Mouse (Mus musculus) embryonic facial prominence, embryonic 10.5 days (tissue): ENCODE results near the gene 3110082I17Rik. TPM values are rescaled to one million over a fixed set of nuclear protein-coding genes. Genes with fewer than 3 reads are reported as not detected.

Experiments
- DNase-seq: peaks from one replicate; pipeline ENCODE4 v3.0.0-alpha.2; 2017; ENCODE audit warnings: low spot score
- H3K27ac ChIP-seq: fragments of 300-500 bp; sonication (generic); replicated peaks from 2 replicates; pipeline ENCODE4 v1.5.1; 2016; ENCODE audit warnings: mild to moderate bottlenecking
- H3K27me3 ChIP-seq: fragments of 300-500 bp; sonication (generic); replicated peaks from 2 replicates; pipeline ENCODE4 v1.6.1; 2016; ENCODE audit warnings: low read depth, mild to moderate bottlenecking; ENCODE audit not compliant: poor library complexity, severe bottlenecking
- H3K36me3 ChIP-seq: fragments of 300-500 bp; sonication (generic); replicated peaks from 2 replicates; pipeline ENCODE4 v1.6.1; 2016; ENCODE audit warnings: mild to moderate bottlenecking, moderate library complexity
- H3K4me1 ChIP-seq: fragments of 300-500 bp; sonication (generic); 2 replicates; pipeline ENCODE4 v1.6.1; 2016
- H3K4me3 ChIP-seq: fragments of 300-500 bp; sonication (generic); 2 replicates; pipeline ENCODE4 v1.5.1; 2016; ENCODE audit warnings: mild to moderate bottlenecking, moderate library complexity
- H3K9me3 ChIP-seq: fragments of 300-500 bp; sonication (generic); 2 replicates; pipeline ENCODE4 v1.6.1; 2016; ENCODE audit warnings: mild to moderate bottlenecking
- WGBS: fragments of 180-500 bp; shearing (Covaris S2); methylation state at CpG from one replicate; pipeline ENCODE4 v1.1.7; 2016; 5-methylcytosine and 5-hydroxymethylcytosine counted together
- microRNA counts: library from miRNA; unstranded; fragments of <30 nt; microRNA quantifications from one replicate; lab custom pipeline; 2017
- microRNA-seq: library from miRNA; unstranded; fragments of <30 nt; microRNA quantifications from one replicate; pipeline ENCODE4, GENCODE M21; 2017
- polyA plus RNA-seq: library from polyadenylated mRNA; unstranded; fragments of >200 nt; fragmentation: Nextera tagmentation; extraction: Ambion mirVana; gene quantifications from 2 replicates; pipeline ENCODE4 v1.2.1, GENCODE M21; 2016

3110082I17Rik gene
- polyA plus RNA-seq, 1 experiment from 2014 or later, result 58.5 TPM

GRCm38 (mm10) chr5:139320424-139320823, 139.9 kb downstream of the 3110082I17Rik start:
- 79% methylated on average over 7 of the region's 7 CpGs for WGBS

GRCm38 (mm10) chr5:139317751-139318504, 142.4 kb downstream of the 3110082I17Rik start:
- no peak for DNase-seq
- WGBS, result 63% methylated on average over 21 of the region's 21 CpGs
- Histone ChIP-seq H3K4me1 (peaks cover 7% of the 10 kb centered on the region), H3K27me3 (peaks cover 24% of the 10 kb centered on the region), H3K27ac (no peak overlapping the region), H3K36me3 (no peaks in the 10 kb centered on the region), H3K4me3 (no peak overlapping the region), H3K9me3 (no peaks in the 10 kb centered on the region)

More at GRCm38 (mm10) chr5:139320424-139320823, 139.9 kb downstream of the 3110082I17Rik start:
- peaks cover 49% of the 10 kb centered on the region for H3K27me3 ChIP-seq
- H3K4me1 ChIP-seq, result peaks cover 24% of the 10 kb centered on the region
- H3K4me3 ChIP-seq, result no peak overlapping the region
- H3K27ac ChIP-seq, result no peak overlapping the region
- DNase-seq, result no peak
- no peaks in the 10 kb centered on the region for H3K36me3 ChIP-seq
- H3K9me3 ChIP-seq, result no peaks in the 10 kb centered on the region

- Histone ChIP-seq H3K27me3 (peaks cover 16% of the 10 kb centered on the region), H3K4me1 (0 out of 2 replicates have a peak, but pooled peaks cover 2% of the 10 kb centered on the region), H3K4me3 (no peak overlapping the region), H3K27ac (no peak overlapping the region), H3K36me3 (no peaks in the 10 kb centered on the region), H3K9me3 (no peaks in the 10 kb centered on the region)
- WGBS, result 77% methylated on average over 6 of the region's 6 CpGs
- no peak for DNase-seq
Measured at GRCm38 (mm10) chr5:139316982-139317675, 143.2 kb downstream of the 3110082I17Rik start.

- H3K4me3 ChIP-seq, result no peak overlapping the region
- WGBS, result 85% methylated on average over 12 of the region's 12 CpGs
- no peaks in the 10 kb centered on the region for H3K36me3 ChIP-seq
- H3K9me3 ChIP-seq, result 0 out of 2 replicates have a peak, but pooled peaks cover 2% of the 10 kb centered on the region
- 0 out of 2 replicates have a peak, but pooled peaks cover 2% of the 10 kb centered on the region for H3K4me1 ChIP-seq
- DNase-seq, result no peak
- H3K27me3 ChIP-seq, result peaks cover 5% of the 10 kb centered on the region; the same call in 1 of the 2 replicates
- H3K27ac ChIP-seq, result no peak overlapping the region
Measured at GRCm38 (mm10) chr5:139314941-139315642, 145.2 kb downstream of the 3110082I17Rik start.

- Histone ChIP-seq H3K4me3 (no peak overlapping the region), H3K9me3 (0 out of 2 replicates have a peak, but pooled peaks cover 2% of the 10 kb centered on the region), H3K27me3 (peaks cover 5% of the 10 kb centered on the region; the same call in 1 of the 2 replicates), H3K4me1 (0 out of 2 replicates have a peak, but pooled peaks cover 2% of the 10 kb centered on the region), H3K36me3 (no peaks in the 10 kb centered on the region), H3K27ac (no peak overlapping the region)
- 85% methylated on average over 9 of the region's 9 CpGs for WGBS
- no peak for DNase-seq
Measured at GRCm38 (mm10) chr5:139313536-139313935, 146.8 kb downstream of the 3110082I17Rik start.

- Histone ChIP-seq H3K27me3 (no peaks in the 10 kb centered on the region), H3K4me3 (no peak overlapping the region), H3K4me1 (no peaks in the 10 kb centered on the region), H3K36me3 (no peaks in the 10 kb centered on the region), H3K27ac (no peak overlapping the region), H3K9me3 (0 out of 2 replicates have a peak, but pooled peaks cover 2% of the 10 kb centered on the region)
- 90% methylated on average over 9 of the region's 9 CpGs for WGBS
- DNase-seq, result no peak
Measured at GRCm38 (mm10) chr5:139311822-139312221, 148.5 kb downstream of the 3110082I17Rik start.

- H3K27me3 ChIP-seq, result no peaks in the 10 kb centered on the region
- H3K9me3 ChIP-seq, result 0 out of 2 replicates have a peak, but pooled peaks cover 2% of the 10 kb centered on the region
- no peak overlapping the region for H3K27ac ChIP-seq
- H3K36me3 ChIP-seq, result no peaks in the 10 kb centered on the region
- H3K4me3 ChIP-seq, result no peak overlapping the region
- H3K4me1 ChIP-seq, result no peaks in the 10 kb centered on the region
- 87% methylated on average over 4 of the region's 4 CpGs for WGBS
- no peak for DNase-seq
Measured at GRCm38 (mm10) chr5:139310477-139310876, 149.8 kb downstream of the 3110082I17Rik start.

- 75% methylated on average over 3 of the region's 3 CpGs for WGBS
- 0 out of 2 replicates have a peak, but pooled peaks cover 2% of the 10 kb centered on the region for H3K9me3 ChIP-seq
Measured at GRCm38 (mm10) chr5:139309946-139310345, 150.4 kb downstream of the 3110082I17Rik start.

More at GRCm38 (mm10) chr5:139309946-139310345, 150.4 kb downstream of the 3110082I17Rik start:
- no peaks in the 10 kb centered on the region for H3K4me1 ChIP-seq
- no peaks in the 10 kb centered on the region for H3K36me3 ChIP-seq
- H3K4me3 ChIP-seq, result no peak overlapping the region
- DNase-seq, result no peak
- H3K27me3 ChIP-seq, result no peaks in the 10 kb centered on the region
- H3K27ac ChIP-seq, result no peak overlapping the region

MicroRNA genes within 50 kb of the gene (microRNA counts, 519-probe panel; counts per million panel counts)
- microRNA mmu-miR-339-3p (lab: Ali Mortazavi, UCI) (188 counts per million, percentile 57 among the panel's probes with 10 or more counts), microRNA mmu-miR-339-5p (lab: Ali Mortazavi, UCI) (188 counts per million, percentile 57 among the panel's probes with 10 or more counts)

Small RNA genes within 50 kb of the gene (microRNA-seq; reads per million reads assigned to microRNA genes)
- 656 reads per million, percentile 71 among the genes with 10 or more reads in this experiment for gene Mir339

Other genes with a start within 250 kb of the 3110082I17Rik start
- 188 and 189 TPM in 2 replicates for gene Get4, start 208.2 kb downstream of the 3110082I17Rik start, polyA plus RNA-seq
- gene Adap1, start 134.9 kb downstream of the 3110082I17Rik start, polyA plus RNA-seq, result 0.51 and 0.54 TPM in 2 replicates
- 116 and 122 TPM in 2 replicates for gene Cox19, start 109.1 kb downstream of the 3110082I17Rik start, polyA plus RNA-seq
- not detected in 2 replicates for gene Cyp2w1, start 107.9 kb downstream of the 3110082I17Rik start, polyA plus RNA-seq
- gene Gpr146, start 82.8 kb downstream of the 3110082I17Rik start, polyA plus RNA-seq, result 1.7 and 2.5 TPM in 2 replicates
- 0.16 and 0.26 TPM in 2 replicates for gene C130050O18Rik, start 55.2 kb downstream of the 3110082I17Rik start, polyA plus RNA-seq
- 0.33 and 0.46 TPM in 2 replicates for gene Gper1, start 37.4 kb downstream of the 3110082I17Rik start, polyA plus RNA-seq
- gene Zfand2a, start 24.0 kb upstream of the 3110082I17Rik start, polyA plus RNA-seq, result 10.2 and 12.5 TPM in 2 replicates
- gene Uncx, start 83.0 kb upstream of the 3110082I17Rik start, polyA plus RNA-seq, result 3.3 and 4.7 TPM in 2 replicates